Mouse (Mus musculus) gastrocnemius, adult 2 months (tissue): ENCODE measurements around the gene Ankrd33b. TPM values are rescaled to one million over a fixed set of nuclear protein-coding genes. Genes with fewer than 3 reads are reported as not detected.

ENCODE experiments used
- DNase-seq: peaks from one replicate; pipeline ENCODE4 v3.0.0; 2022
- H3K27ac ChIP-seq: fragments of 200-600 bp; 2 replicates; pipeline ENCODE4 v1.8.1; 2022; ENCODE audit warnings: mild to moderate bottlenecking
- H3K4me3 ChIP-seq: fragments of 200-600 bp; 2 replicates; pipeline ENCODE4 v1.8.1; 2022; ENCODE audit warnings: mild to moderate bottlenecking, moderate library complexity
- CTCF ChIP-seq: fragments of 200-600 bp; IDR thresholded peaks from 2 replicates; pipeline ENCODE4 v1.8.1; 2022; ENCODE audit warnings: antibody characterized with exemption, mild to moderate bottlenecking, moderate library complexity
- intact Hi-C: fragments of 180-260 bp; cut with DNase I; formaldehyde crosslinking; loops from one replicate; pipeline ENCODE4 v1.15.1; 2025
- total RNA-seq, 2 experiments: library from RNA; stranded (reverse); gene quantifications; 2 replicates each; pipeline ENCODE4 v1.2.3; 2021

Ankrd33b gene
- total RNA-seq, 2 experiments from 2014 or later = 11.9 to 31.5 TPM

GRCm38 (mm10) chr15:31247035-31247434 lies 120.5 kb downstream of the Ankrd33b start:
- Histone ChIP-seq H3K4me3 (no peak overlapping the region), H3K27ac (no peak overlapping the region)
- intact Hi-C loops = no loop called here
- TF ChIP-seq CTCF = no peak
- DNase-seq = no peak

DNA sequence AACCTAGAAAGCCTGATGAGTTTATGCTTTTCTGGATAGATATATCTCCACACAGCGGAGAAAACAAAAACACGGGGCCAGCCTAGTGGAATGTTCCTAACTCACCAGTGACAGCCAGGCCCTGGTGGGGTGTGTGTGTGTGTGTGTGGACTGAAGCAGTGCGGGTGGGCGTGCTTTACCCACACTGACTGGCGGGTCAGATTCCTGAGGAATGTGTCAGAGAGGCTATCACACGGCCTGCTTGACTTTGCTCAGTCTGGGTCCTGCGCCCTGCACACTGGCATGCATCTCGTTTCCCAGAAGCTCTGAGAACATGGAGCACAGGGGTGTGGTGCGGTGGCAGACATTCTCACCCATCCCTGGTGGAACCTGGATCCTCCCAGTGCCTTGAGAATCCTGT lies 121.6 kb downstream of the Ankrd33b start:
- H3K4me3 ChIP-seq = no peak overlapping the region
- intact Hi-C loops = no loop called here
- TF ChIP-seq CTCF = no peak
- no peak overlapping the region for H3K27ac ChIP-seq
- DNase-seq = no peak

- H3K4me3 ChIP-seq = no peak overlapping the region
- no peak for TF ChIP-seq CTCF
- intact Hi-C loops = no loop called here
- H3K27ac ChIP-seq = no peak overlapping the region
- no peak for DNase-seq
Measured at GRCm38 (mm10) chr15:31244696-31245445, 122.7 kb downstream of the Ankrd33b start.

DNA sequence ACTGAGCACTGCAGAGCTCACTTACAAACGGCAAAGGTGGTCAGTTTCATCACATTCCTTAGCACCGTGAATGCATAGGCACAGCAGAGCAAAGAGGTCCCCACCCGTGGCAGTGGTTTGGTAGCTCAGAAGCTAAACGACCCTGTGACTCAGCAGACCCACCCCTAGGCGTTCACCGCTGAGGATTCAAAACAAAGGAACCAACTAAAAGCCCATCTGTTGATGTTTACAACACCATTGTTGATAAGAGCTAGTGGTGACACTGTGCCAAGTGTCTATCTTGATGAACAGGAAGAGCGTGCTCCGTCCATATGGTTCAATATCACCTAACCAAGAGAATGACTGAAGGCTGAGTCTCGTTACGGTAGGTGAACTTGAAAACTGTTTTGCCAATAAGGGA lies 124.3 kb downstream of the Ankrd33b start:
- intact Hi-C loops = no loop called here
- Histone ChIP-seq H3K27ac (no peak overlapping the region), H3K4me3 (no peak overlapping the region)
- no peak for DNase-seq
- TF ChIP-seq CTCF = no peak

Other genes with a start within 250 kb of the Ankrd33b start
- gene Dap, start 143.4 kb downstream of the Ankrd33b start, total RNA-seq = 10 to 100 TPM in 1 of 2 experiments, 1 to 10 TPM in 1; 6.2 to 11.4 TPM
- not detected for gene Ropn1l, start 86.0 kb upstream of the Ankrd33b start, total RNA-seq
- gene March6, start 163.3 kb upstream of the Ankrd33b start, total RNA-seq = 100 to 1,000 TPM; 124 to 131 TPM
- gene Cmbl, start 197.7 kb upstream of the Ankrd33b start, total RNA-seq = 10 to 100 TPM; 30.4 to 58.0 TPM
- gene Cct5, start 234.1 kb upstream of the Ankrd33b start, total RNA-seq = 100 to 1,000 TPM; 113 to 132 TPM
- 10 to 100 TPM; 13.9 to 17.7 TPM for gene Fam173b, start 234.1 kb upstream of the Ankrd33b start, total RNA-seq